Mouse (Mus musculus) cerebellum, postnatal 14 days (tissue): ENCODE measurements around the gene Gm8159.
"Not testable (repeated sequence)": the region's sequence is repeated elsewhere in the genome, so short reads cannot be mapped to it uniquely, and the experiment has no call there.

ENCODE experiments used
- DNase-seq, 2 experiments: peaks; one replicate each; pipeline ENCODE4 v3.0.0; 2021; ENCODE audit warnings: mixed read lengths in 2 of 2

Gene Gm8159

GRCm38 (mm10) chr14:4632052-4632451 is at the start of gene Gm8159:
Gm8159 (plus strand) TSS chr14:4632352.
- DNase-seq: not testable (repeated sequence)

- DNase-seq: peak; percentile 3
These were observed 17.2 kb downstream of the Gm8159 start for GRCm38 (mm10) chr14:4649309-4649708.

DNA sequence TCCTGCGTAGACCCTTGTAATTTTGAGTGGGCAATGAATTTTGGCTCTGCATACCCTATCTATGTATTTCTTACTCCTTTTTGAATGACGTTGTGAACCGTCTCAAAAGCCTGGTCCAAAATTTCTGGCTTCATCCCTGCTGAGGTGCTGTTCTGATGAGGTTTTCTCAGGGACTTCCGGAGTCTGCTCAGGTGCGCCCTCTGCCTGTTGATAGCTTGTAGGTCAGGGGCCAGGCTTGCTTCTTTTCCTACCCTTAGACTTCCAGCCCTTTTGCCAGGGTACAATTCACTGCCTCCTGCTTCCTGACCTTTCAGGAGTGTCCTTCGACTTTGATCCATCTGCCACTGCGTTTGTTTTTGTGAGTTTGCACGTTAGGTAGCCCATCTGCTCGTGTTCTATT is 18.2 kb downstream of the Gm8159 start:
- DNase-seq: peak; percentile 53 to 68

DNA sequence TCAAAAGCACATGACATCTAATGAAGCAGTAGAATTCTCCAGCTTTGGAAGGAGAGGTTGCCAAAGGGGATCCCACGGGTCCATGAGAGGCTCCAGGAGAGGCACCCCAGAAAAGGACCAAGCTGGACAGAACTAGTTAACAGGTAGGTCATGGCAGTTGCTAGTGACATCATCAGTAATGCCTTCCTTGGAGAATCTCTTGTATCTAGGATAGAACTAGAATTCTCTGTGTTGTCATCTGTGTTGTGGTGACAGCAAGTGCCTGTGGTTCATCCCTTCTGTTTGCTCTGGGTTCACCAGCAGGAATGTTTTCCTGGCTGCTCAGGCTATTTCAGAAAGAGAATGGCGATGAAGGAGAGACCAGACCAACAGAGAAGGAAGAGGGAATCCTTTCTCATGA is 31.7 kb downstream of the Gm8159 start, which contains the start of gene Gm3239:
Gene Gm3239 (plus strand): TSS at position 301 of the 400 bp plus-strand sequence.
- DNase-seq: not testable (repeated sequence)
